Mouse (Mus musculus): ENCODE measurements around the gene Entpd5.

DNA sequence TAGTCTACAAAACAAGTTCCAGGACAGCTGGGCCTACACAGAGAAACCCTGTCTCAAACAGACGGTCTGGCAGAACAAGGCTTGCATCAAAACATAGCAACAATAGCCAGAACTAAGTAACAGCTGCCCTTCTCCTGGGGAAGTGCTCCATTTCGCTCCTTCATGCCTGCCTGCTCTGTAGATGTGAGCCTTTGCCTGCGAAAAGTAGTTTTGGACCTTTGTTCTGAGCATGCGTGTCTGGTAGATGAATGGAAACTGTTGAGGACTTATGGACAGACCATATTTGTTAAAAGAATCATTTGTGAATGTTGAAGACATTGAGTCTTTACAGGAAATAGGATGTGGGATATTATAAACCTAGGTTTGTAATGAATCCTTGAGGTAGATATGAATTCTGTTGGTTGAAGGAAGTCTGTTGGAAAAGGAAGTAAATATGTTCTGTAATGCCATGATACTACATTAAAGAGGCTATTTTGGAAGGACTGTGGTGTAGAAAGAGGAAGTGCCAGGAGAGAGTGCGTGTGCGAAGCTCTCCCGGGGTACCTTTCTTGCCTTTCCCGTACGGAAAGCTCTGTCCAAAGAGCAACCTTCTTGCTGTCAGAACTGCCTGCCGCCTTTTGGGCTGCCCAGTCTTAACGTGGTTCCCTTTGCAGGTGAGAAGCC is 71.7 kb downstream of the Entpd5 start:
- TF ChIP-seq CTCF (IDR thresholded peaks at IDR 0.05) (no peak), EP300 (IDR thresholded peaks at IDR 0.05) (no peak)
